Mouse (Mus musculus) MEL (cell line): Measurements from ENCODE around the gene Cobl. TPM values are rescaled to one million over a fixed set of nuclear protein-coding genes. Genes with fewer than 3 reads are reported as not detected.

Experiments
- DNase-seq: peaks from one replicate; pipeline ENCODE4 v3.0.0; 2011; ENCODE audit warnings: low read depth, low spot score
- H3K27ac ChIP-seq: 2 replicates; pipeline ENCODE4 v1.5.1; 2012; ENCODE audit warnings: low read depth, mild to moderate bottlenecking, control low read depth, low read length, moderate library complexity; ENCODE audit not compliant: control insufficient read depth
- H3K27me3 ChIP-seq, 2 experiments: fragments of 150-350 bp in 1 of 2; sonication (generic) in 1 of 2; 2 replicates each; pipeline ENCODE4 v1.6.1; 2012; ENCODE audit warnings: low read length in 2 of 2, mild to moderate bottlenecking in 2 of 2, improper control_type of control experiment in 1 of 2, moderate library complexity in 1 of 2; ENCODE audit not compliant: insufficient read depth in 2 of 2, control insufficient read depth in 1 of 2
- H3K36me3 ChIP-seq, 2 experiments: 2 replicates each; pipeline ENCODE4 v1.6.1; 2012 to 2014; ENCODE audit warnings: low read length in 2 of 2, improper control_type of control experiment in 1 of 2, inconsistent platforms in 1 of 2, mild to moderate bottlenecking in 1 of 2; ENCODE audit not compliant: insufficient read depth in 2 of 2, control insufficient read depth in 1 of 2
- H3K4me1 ChIP-seq, 2 experiments: fragments of 150-350 bp in 1 of 2; sonication (generic) in 1 of 2; 2 replicates each; pipeline ENCODE4 v1.6.1; 2012; ENCODE audit warnings: low read length in 2 of 2, improper control_type of control experiment in 1 of 2, mild to moderate bottlenecking in 1 of 2; ENCODE audit not compliant: insufficient read depth in 2 of 2, control insufficient read depth in 1 of 2
- H3K4me3 ChIP-seq, 2 experiments: fragments of 150-350 bp in 1 of 2; sonication (generic) in 1 of 2; 2 replicates each; pipeline ENCODE4 v1.5.1; 2012; ENCODE audit warnings: low read depth in 2 of 2, low read length in 2 of 2, mild to moderate bottlenecking in 2 of 2, moderate library complexity in 2 of 2, control low read depth in 1 of 2, improper control_type of control experiment in 1 of 2; ENCODE audit not compliant: control insufficient read depth in 1 of 2, insufficient read depth in 1 of 2
- H3K79me2 ChIP-seq: 2 replicates; pipeline ENCODE4 v1.6.1; 2012; ENCODE audit warnings: mild to moderate bottlenecking, low read length, moderate library complexity; ENCODE audit not compliant: control insufficient read depth, poor library complexity, insufficient read depth
- H3K9ac ChIP-seq: 2 replicates; pipeline ENCODE4 v1.6.1; 2012; ENCODE audit warnings: low read depth, mild to moderate bottlenecking, control low read depth, low read length, moderate library complexity; ENCODE audit not compliant: control insufficient read depth, poor library complexity, severe bottlenecking
- H3K9me3 ChIP-seq: fragments of 150-350 bp; sonication (generic); replicated peaks from 2 replicates; pipeline ENCODE4 v1.6.1; 2012; ENCODE audit warnings: mild to moderate bottlenecking, low read length, improper control_type of control experiment, moderate library complexity; ENCODE audit not compliant: insufficient read depth
- BHLHE40 ChIP-seq: IDR thresholded peaks from 2 replicates; pipeline ENCODE4 v1.6.1; 2012; ENCODE audit warnings: low read depth, mild to moderate bottlenecking, inconsistent platforms, low read length, improper control_type of control experiment, borderline replicate concordance
- CHD1 ChIP-seq: IDR thresholded peaks from 2 replicates; pipeline ENCODE4 v1.6.1; 2012; ENCODE audit warnings: low read depth, mild to moderate bottlenecking, inconsistent platforms, low read length, improper control_type of control experiment
- CTCF ChIP-seq, 3 experiments: IDR thresholded peaks in 2 of 3; conservative IDR thresholded peaks in 1 of 3; 2 replicates each; pipeline ENCODE4 v1.5.1; 2011 to 2012; ENCODE audit warnings: low read length in 3 of 3, low read depth in 2 of 3, mild to moderate bottlenecking in 2 of 3, improper control_type of control experiment in 1 of 3, inconsistent platforms in 1 of 3, mixed read lengths in 1 of 3, moderate library complexity in 1 of 3; ENCODE audit not compliant: control insufficient read depth in 1 of 3, insufficient read depth in 1 of 3, poor library complexity in 1 of 3, severe bottlenecking in 1 of 3
- ETS1 ChIP-seq: IDR thresholded peaks from 2 replicates; pipeline ENCODE4 v1.6.1; 2012; ENCODE audit warnings: low read depth, mild to moderate bottlenecking, inconsistent platforms, low read length, improper control_type of control experiment, moderate library complexity
- GABPA ChIP-seq: IDR thresholded peaks from 2 replicates; pipeline ENCODE4 v1.6.1; 2012; ENCODE audit warnings: low read depth, mild to moderate bottlenecking, inconsistent platforms, low read length, improper control_type of control experiment, moderate library complexity
- GATA1 ChIP-seq: IDR thresholded peaks from 2 replicates; pipeline ENCODE4 v1.6.1; 2011; ENCODE audit warnings: low read depth, low read length, improper control_type of control experiment
- HCFC1 ChIP-seq: IDR thresholded peaks from 2 replicates; pipeline ENCODE4 v1.6.1; 2012; ENCODE audit warnings: low read depth, mild to moderate bottlenecking, inconsistent platforms, low read length, improper control_type of control experiment, moderate library complexity
- MAX ChIP-seq: IDR thresholded peaks from 2 replicates; pipeline ENCODE4 v1.6.1; 2011; ENCODE audit warnings: low read length, improper control_type of control experiment
- MAZ ChIP-seq: IDR thresholded peaks from 2 replicates; pipeline ENCODE4 v1.6.1; 2012; ENCODE audit warnings: low read depth, mild to moderate bottlenecking, inconsistent platforms, low read length, improper control_type of control experiment
- MYB ChIP-seq: IDR thresholded peaks from 2 replicates; pipeline ENCODE4 v1.6.1; 2011; ENCODE audit warnings: mild to moderate bottlenecking, low read depth, low read length, improper control_type of control experiment
- NRF1 ChIP-seq: IDR thresholded peaks from 2 replicates; pipeline ENCODE4 v1.6.1; 2014; ENCODE audit warnings: low read depth, mild to moderate bottlenecking, inconsistent platforms, low read length, improper control_type of control experiment, moderate library complexity; ENCODE audit not compliant: poor library complexity, insufficient read depth, severe bottlenecking
- POLR2AphosphoS5 ChIP-seq: IDR thresholded peaks from 2 replicates; pipeline ENCODE4 v1.6.1; 2012; ENCODE audit warnings: low read depth, borderline replicate concordance, mild to moderate bottlenecking, inconsistent platforms, low read length, moderate library complexity, mixed read lengths
- RCOR1 ChIP-seq: IDR thresholded peaks from 2 replicates; pipeline ENCODE4 v1.6.1; 2012; ENCODE audit warnings: low read depth, mild to moderate bottlenecking, inconsistent platforms, low read length, improper control_type of control experiment
- SIN3A ChIP-seq: IDR thresholded peaks from 2 replicates; pipeline ENCODE4 v1.6.1; 2012; ENCODE audit warnings: low read length, improper control_type of control experiment, inconsistent platforms
- TAL1 ChIP-seq: IDR thresholded peaks from 2 replicates; pipeline ENCODE4 v1.6.1; 2012; ENCODE audit warnings: mild to moderate bottlenecking, inconsistent platforms, low read length, moderate library complexity, mixed read lengths
- TBP ChIP-seq: IDR thresholded peaks from 2 replicates; pipeline ENCODE4 v1.8.0; 2011; ENCODE audit warnings: low read depth, low read length, improper control_type of control experiment
- TCF12 ChIP-seq: IDR thresholded peaks from 2 replicates; pipeline ENCODE4 v1.6.1; 2014; ENCODE audit warnings: low read depth, mild to moderate bottlenecking, inconsistent platforms, low read length, improper control_type of control experiment, moderate library complexity
- UBTF ChIP-seq: IDR thresholded peaks from 2 replicates; pipeline ENCODE4 v1.6.1; 2012; ENCODE audit warnings: low read depth, mild to moderate bottlenecking, inconsistent platforms, low read length, improper control_type of control experiment, moderate library complexity, borderline replicate concordance; ENCODE audit not compliant: insufficient read depth
- USF1 ChIP-seq: IDR thresholded peaks from 2 replicates; pipeline ENCODE4 v1.6.1; 2014; ENCODE audit warnings: low read depth, mild to moderate bottlenecking, inconsistent platforms, low read length, improper control_type of control experiment, moderate library complexity
- USF2 ChIP-seq, 2 experiments: IDR thresholded peaks; 2 replicates each; pipeline ENCODE4 v1.6.1; 2011 to 2012; ENCODE audit warnings: improper control_type of control experiment in 2 of 2, low read length in 2 of 2, borderline replicate concordance in 1 of 2, inconsistent platforms in 1 of 2, low read depth in 1 of 2, mild to moderate bottlenecking in 1 of 2; ENCODE audit not compliant: insufficient read depth in 1 of 2
- ZC3H11A ChIP-seq: IDR thresholded peaks from 2 replicates; pipeline ENCODE4 v1.6.1; 2012; ENCODE audit warnings: low read depth, mild to moderate bottlenecking, inconsistent platforms, low read length, improper control_type of control experiment
- ZKSCAN1 ChIP-seq: IDR thresholded peaks from 2 replicates; pipeline ENCODE4 v1.6.1; 2012; ENCODE audit warnings: low read depth, mild to moderate bottlenecking, inconsistent platforms, low read length, improper control_type of control experiment, moderate library complexity
- polyA plus RNA-seq, 2 experiments: library from polyadenylated mRNA; stranded (reverse) in 1 of 2; unstranded in 1 of 2; fragments of >175 nt in 1 of 2; fragments of >200 nt in 1 of 2; gene quantifications; 2 replicates each; pipeline versions ENCODE4 v1.2.1 to v1.2.4; 2012; ENCODE audit warnings: low replicate concordance in 2 of 2, low read depth in 1 of 2; ENCODE audit not compliant: insufficient read length in 2 of 2, insufficient read depth in 1 of 2, missing spikeins in 1 of 2
- total RNA-seq: library from RNA; depleted of rRNA; stranded (reverse); fragments of 300-350 nt; gene quantifications from 2 replicates; pipeline ENCODE4 v1.2.3, GENCODE M21; 2012

The Cobl gene
- total and polyA plus RNA-seq, 3 experiments = not detected

DNA sequence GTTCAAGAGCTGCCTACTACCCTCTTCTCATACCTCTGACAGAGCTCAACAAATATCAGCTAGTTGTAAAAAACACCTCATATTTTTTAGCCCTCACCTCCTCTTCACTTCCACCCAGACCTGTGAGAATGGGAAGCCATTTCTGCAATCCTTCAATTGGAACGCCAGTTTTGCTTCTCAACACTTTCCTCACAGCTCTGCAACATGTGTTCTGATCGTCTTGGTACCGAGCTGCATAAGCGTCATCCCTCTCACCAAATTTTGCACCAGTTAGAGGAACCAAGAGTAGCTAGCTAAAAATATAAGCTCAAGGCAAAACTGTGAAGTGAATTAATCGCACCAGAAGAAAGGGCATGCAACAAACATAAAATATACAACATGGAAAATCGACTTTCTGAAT is 56.9 kb downstream of the Cobl start:
- H3K9ac ChIP-seq = no peak overlapping the region
- TF ChIP-seq ZKSCAN1 = no peak
- TF ChIP-seq HCFC1 = no peak
- no peak for TF ChIP-seq MYB

DNA sequence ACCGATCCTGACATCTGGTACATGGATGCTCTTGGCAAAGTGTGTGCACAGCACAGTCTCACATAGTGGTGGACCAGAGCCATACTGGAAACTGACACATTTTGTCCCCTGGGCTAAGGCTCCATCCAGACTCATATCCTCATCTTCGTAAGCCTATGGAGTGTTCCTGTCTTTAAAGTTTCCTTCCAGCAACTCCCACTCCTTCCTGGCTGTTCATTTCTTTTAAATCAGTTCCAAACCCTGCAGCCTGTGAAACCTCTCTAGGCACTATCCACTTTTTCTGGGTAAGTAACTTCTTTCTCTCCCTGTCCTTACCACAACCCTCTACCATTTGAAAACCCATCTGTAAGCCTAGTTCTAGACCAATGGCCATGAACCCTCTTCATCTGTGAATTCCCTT is 64.9 kb downstream of the Cobl start:
- H3K9ac ChIP-seq = no peak overlapping the region
- no peaks in the 10 kb centered on the region; the same call in 1 of the 2 replicates for H3K9me3 ChIP-seq
- no peak for TF ChIP-seq POLR2AphosphoS5
- no peak for TF ChIP-seq MAX
- TF ChIP-seq USF1 = no peak
- no peak for TF ChIP-seq CHD1
- no peak for TF ChIP-seq MYB
- TF ChIP-seq NRF1 = no peak
- TF ChIP-seq SIN3A = no peak
- TF ChIP-seq GATA1 = no peak
- no peak for TF ChIP-seq GABPA
- TF ChIP-seq TBP = no peak
- TF ChIP-seq TAL1 = no peak
- no peak for TF ChIP-seq ZC3H11A
- no peak for TF ChIP-seq BHLHE40
- no peak for TF ChIP-seq USF2 (IDR thresholded peaks at IDR 0.05; ENCODE audit: borderline replicate concordance in 1 of 2, insufficient read depth in 1 of 2, low read depth in 1 of 2, low read length in 2 of 2)
- no peak for TF ChIP-seq UBTF
- no peak for TF ChIP-seq CTCF (IDR thresholded peaks at IDR 0.05 in 2 of 3, conservative IDR thresholded peaks at IDR 0.05 in 1 of 3; ENCODE audit: control insufficient read depth in 1 of 3, insufficient read depth in 1 of 3, low read depth in 2 of 3, low read length in 3 of 3, poor library complexity in 1 of 3, severe bottlenecking in 1 of 3)
- TF ChIP-seq ETS1 = no peak
- no peak for TF ChIP-seq TCF12
- no peak for TF ChIP-seq RCOR1
- no peak for TF ChIP-seq MAZ
- H3K4me3 ChIP-seq = no peak overlapping the region
- DNase-seq = no peak
- no peak overlapping the region for H3K27ac ChIP-seq
- no peaks in the 10 kb centered on the region for H3K4me1 ChIP-seq
- no peaks in the 10 kb centered on the region for H3K79me2 ChIP-seq
- H3K36me3 ChIP-seq = no peaks in the 10 kb centered on the region
- H3K27me3 ChIP-seq = no peaks in the 10 kb centered on the region; a peak in 1 of 4 replicates

More for the DNA sequence above, 56.9 kb downstream of the Cobl start:
- DNase-seq = no peak
- H3K27ac ChIP-seq = no peak overlapping the region
- H3K4me1 ChIP-seq = no peaks in the 10 kb centered on the region
- no peaks in the 10 kb centered on the region for H3K27me3 ChIP-seq
- H3K79me2 ChIP-seq = no peaks in the 10 kb centered on the region
- H3K36me3 ChIP-seq = no peaks in the 10 kb centered on the region
- no peaks in the 10 kb centered on the region for H3K9me3 ChIP-seq
- no peak overlapping the region for H3K4me3 ChIP-seq
